Mouse (Mus musculus): ENCODE results near the gene Tex22.

GRCm38 (mm10) chr12:113130732-113131131, 56.4 kb downstream of the Tex22 start:
- no peak for TF ChIP-seq EP300 (IDR thresholded peaks at IDR 0.05; ENCODE audit: low read depth)
- no peak for TF ChIP-seq CTCF (IDR thresholded peaks at IDR 0.05; ENCODE audit: low read depth)

Measured in heart, postnatal 0 days (tissue).